Mouse (Mus musculus) heart, adult 8-10 months (tissue): ENCODE measurements around the gene Rnf5. TPM values are rescaled to one million over a fixed set of nuclear protein-coding genes. Genes with fewer than 3 reads are reported as not detected.

Experiments
- total RNA-seq, 4 experiments: library from RNA; stranded (reverse); gene quantifications; 2 replicates each; pipeline ENCODE4 v1.2.4; 2022

The Rnf5 gene
- total RNA-seq, 4 experiments from 2014 or later = 37.4 to 42.5 (median 39.1) TPM

Other genes with a start within 250 kb of the Rnf5 start
- gene Btnl2, start 248.9 kb downstream of the Rnf5 start, total RNA-seq = under 1 TPM; 0.16 to 0.68 (median 0.49) TPM
- gene Btnl1, start 226.6 kb downstream of the Rnf5 start, total RNA-seq = not detected
- under 1 TPM in 2 of 4 experiments, not detected in 2; 0.34 to 0.79 TPM for gene BC051142, start 204.9 kb downstream of the Rnf5 start, total RNA-seq
- not detected for gene Btnl4, start 126.4 kb downstream of the Rnf5 start, total RNA-seq
- not detected for gene Btnl6, start 86.3 kb downstream of the Rnf5 start, total RNA-seq
- gene Notch4, start 39.4 kb downstream of the Rnf5 start, total RNA-seq = 10 to 100 TPM; 25.7 to 32.7 (median 28.6) TPM
- gene Gpsm3, start 13.9 kb downstream of the Rnf5 start, total RNA-seq = 1 to 10 TPM; 2.0 to 4.5 (median 3.1) TPM
- gene Pbx2, start 12.4 kb downstream of the Rnf5 start, total RNA-seq = 10 to 100 TPM; 16.0 to 20.6 (median 17.6) TPM
- gene Ager, start 5.8 kb downstream of the Rnf5 start, total RNA-seq = under 1 TPM in 2 of 4 experiments, not detected in 2; 0.14 to 0.16 TPM
- gene Agpat1, start 572 bp upstream of the Rnf5 start, total RNA-seq = 10 to 100 TPM; 66.5 to 78.4 (median 73.4) TPM
- gene Egfl8, start 12.3 kb upstream of the Rnf5 start, total RNA-seq = 1 to 10 TPM in 3 of 4 experiments, under 1 TPM in 1; 0.94 to 1.3 (median 1.0) TPM
- 10 to 100 TPM; 48.1 to 68.8 (median 59.5) TPM for gene Ppt2, start 24.8 kb upstream of the Rnf5 start, total RNA-seq
- gene Prrt1, start 25.8 kb upstream of the Rnf5 start, total RNA-seq = 1 to 10 TPM in 3 of 4 experiments, under 1 TPM in 1; 0.92 to 1.4 (median 1.1) TPM
- 1 to 10 TPM; 6.9 to 9.7 (median 8.6) TPM for gene Fkbpl, start 41.1 kb upstream of the Rnf5 start, total RNA-seq
- gene Atf6b, start 43.5 kb upstream of the Rnf5 start, total RNA-seq = 10 to 100 TPM; 14.4 to 19.9 (median 16.0) TPM
- 10 to 100 TPM; 22.4 to 34.3 (median 32.2) TPM for gene Tnxb, start 66.8 kb upstream of the Rnf5 start, total RNA-seq
- 10 to 100 TPM; 14.3 to 71.5 (median 21.2) TPM for gene C4b, start 140.2 kb upstream of the Rnf5 start, total RNA-seq
- gene Cyp21a1, start 200.9 kb upstream of the Rnf5 start, total RNA-seq = under 1 TPM in 1 of 4 experiments, not detected in 3; 0.35 TPM
- gene Stk19, start 233.3 kb upstream of the Rnf5 start, total RNA-seq = 10 to 100 TPM in 2 of 4 experiments, 1 to 10 TPM in 2; 8.2 to 14.6 (median 9.5) TPM
- gene Dxo, start 233.3 kb upstream of the Rnf5 start, total RNA-seq = 10 to 100 TPM; 10.6 to 15.9 (median 11.5) TPM
- gene Skiv2l, start 246.5 kb upstream of the Rnf5 start, total RNA-seq = 10 to 100 TPM; 21.8 to 29.1 (median 25.8) TPM
- gene Nelfe, start 246.7 kb upstream of the Rnf5 start, total RNA-seq = 10 to 100 TPM; 16.6 to 17.9 (median 16.7) TPM